Mouse (Mus musculus): ENCODE measurements around the gene 1700093K21Rik. TPM values are rescaled to one million over a fixed set of nuclear protein-coding genes. Genes with fewer than 3 reads are reported as not detected.
"Not testable (repeated sequence)": the region's sequence is repeated elsewhere in the genome, so short reads cannot be mapped to it uniquely, and the experiment has no call there.

The 1700093K21Rik gene
- not detected in 2 replicates for polyA plus RNA-seq (2015; fragmentation: Nextera tagmentation; extraction: Ambion mirVana)

DNA sequence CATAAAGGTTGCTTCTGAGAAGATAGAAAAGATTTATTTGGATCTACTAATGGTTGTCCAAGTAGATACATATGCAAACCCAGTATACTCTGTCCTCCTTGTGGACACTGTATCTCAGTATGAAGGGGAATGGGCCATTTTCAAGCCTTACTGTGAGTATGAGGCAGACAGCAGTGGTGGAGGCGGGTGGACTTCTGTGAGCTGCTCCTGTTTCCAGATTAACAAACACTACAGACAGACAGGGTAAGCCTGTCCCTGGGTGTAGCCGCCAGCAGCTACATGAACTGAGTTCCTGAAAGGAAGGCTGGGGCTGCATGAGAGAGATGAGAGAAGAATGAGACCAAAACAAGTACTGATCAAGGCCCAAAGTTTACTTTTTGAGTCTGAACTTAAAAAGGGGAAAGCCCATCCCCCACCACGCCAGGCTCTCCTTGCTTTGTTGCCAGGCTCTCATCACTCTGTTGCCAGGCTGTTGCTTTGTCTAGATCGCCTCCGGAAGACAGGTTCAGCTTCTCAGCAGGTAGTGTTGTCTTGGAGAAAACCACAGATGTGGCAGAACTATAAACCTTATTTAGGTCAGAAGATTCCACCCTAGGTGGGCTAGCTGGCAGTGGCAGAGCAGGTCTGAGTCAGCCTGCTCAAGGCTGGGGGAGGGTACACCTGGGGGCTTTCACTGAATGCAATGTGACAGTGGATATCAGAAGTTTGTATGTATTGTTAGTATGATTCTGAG lies at the start of gene 1700093K21Rik:
Gene 1700093K21Rik, minus strand, starts transcription at position 683 of the 733 bp plus-strand sequence.
- Histone ChIP-seq H3K4me3 (ENCODE audit: low read length) (no peak within 1 kb of the TSS), H3K9me3 (ENCODE audit: control insufficient read depth, low read length) (no peaks in the 10 kb centered on the region), H3K27me3 (ENCODE audit: control insufficient read depth, insufficient read depth, low read depth, low read length) (no peaks in the 10 kb centered on the region), H3K9ac (ENCODE audit: low read length) (no peak within 1 kb of the TSS), H3K4me2 (ENCODE audit: low read depth, low read length) (no peak within 1 kb of the TSS), H3K36me3 (ENCODE audit: control insufficient read depth, insufficient read depth, low read length) (no peaks in the 10 kb centered on the region), H3K27ac (ENCODE audit: low read length) (no peak within 1 kb of the TSS), H3K4me1 (replicated peaks; ENCODE audit: control insufficient read depth, insufficient read depth, low read length) (no peaks in the 10 kb centered on the region)
- no peak for ATAC-seq (ENCODE audit: low read depth)
- 31% methylated on average over 5 of the region's 5 CpGs for WGBS

- Histone ChIP-seq H3K36me3 (ENCODE audit: control insufficient read depth, insufficient read depth, low read length) (peaks cover 2% of the 10 kb centered on the region; the same call in 1 of the 2 replicates), H3K4me2 (ENCODE audit: low read depth, low read length) (no peak overlapping the region), H3K4me1 (replicated peaks; ENCODE audit: control insufficient read depth, insufficient read depth, low read length) (no peaks in the 10 kb centered on the region), H3K4me3 (ENCODE audit: low read length) (no peak overlapping the region), H3K27ac (ENCODE audit: low read length) (no peak overlapping the region), H3K9me3 (ENCODE audit: control insufficient read depth, low read length) (no peaks in the 10 kb centered on the region), H3K9ac (ENCODE audit: low read length) (no peak overlapping the region), H3K27me3 (ENCODE audit: control insufficient read depth, insufficient read depth, low read depth, low read length) (no peaks in the 10 kb centered on the region)
- WGBS, result 90% methylated on average over 7 of the region's 7 CpGs
- ATAC-seq (ENCODE audit: low read depth), result no peak
These were observed 49.2 kb upstream of the 1700093K21Rik start for GRCm38 (mm10) chr11:23570130-23570529.

DNA sequence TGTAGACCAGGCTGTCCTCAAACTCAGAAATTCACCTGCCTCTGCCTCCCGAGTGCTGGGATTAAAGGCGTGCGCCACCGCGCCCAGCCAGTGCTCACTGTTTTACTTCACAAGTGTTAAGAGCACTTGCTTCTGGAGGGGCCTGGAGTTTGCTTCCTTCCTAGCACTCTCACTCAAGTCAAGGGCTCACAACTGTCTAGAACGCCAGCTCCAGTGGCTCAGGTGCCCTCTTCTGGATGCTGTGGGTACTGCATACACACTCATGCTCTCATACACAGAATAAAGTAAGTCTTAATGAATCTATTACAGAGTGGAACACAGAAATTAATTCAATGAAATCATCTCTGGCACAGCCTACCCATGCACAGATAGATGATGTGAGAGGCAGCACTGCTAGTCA lies 44.8 kb upstream of the 1700093K21Rik start:
- Histone ChIP-seq H3K9me3 (ENCODE audit: control insufficient read depth, low read length) (no peaks in the 10 kb centered on the region), H3K4me3 (ENCODE audit: low read length) (no peak overlapping the region), H3K9ac (ENCODE audit: low read length) (no peak overlapping the region), H3K4me1 (replicated peaks; ENCODE audit: control insufficient read depth, insufficient read depth, low read length) (no peaks in the 10 kb centered on the region), H3K36me3 (ENCODE audit: control insufficient read depth, insufficient read depth, low read length) (no peaks in the 10 kb centered on the region; the same call in 1 of the 2 replicates), H3K27ac (ENCODE audit: low read length) (no peak overlapping the region), H3K27me3 (ENCODE audit: control insufficient read depth, insufficient read depth, low read depth, low read length) (no peaks in the 10 kb centered on the region), H3K4me2 (ENCODE audit: low read depth, low read length) (no peak overlapping the region)
- ATAC-seq (ENCODE audit: low read depth), result peak; percentile 82
- 46% methylated on average over 6 of the region's 6 CpGs for WGBS

GRCm38 (mm10) chr11:23557039-23557630 lies 36.2 kb upstream of the 1700093K21Rik start:
- H3K27me3 ChIP-seq (ENCODE audit: control insufficient read depth, insufficient read depth, low read depth, low read length), result no peaks in the 10 kb centered on the region
- WGBS, result 60% methylated on average over 6 of the region's 6 CpGs
- no peak overlapping the region for H3K4me3 ChIP-seq (ENCODE audit: low read length)
- H3K27ac ChIP-seq (ENCODE audit: low read length), result no peak overlapping the region
- no peak overlapping the region for H3K4me2 ChIP-seq (ENCODE audit: low read depth, low read length)
- no peaks in the 10 kb centered on the region for H3K9me3 ChIP-seq (ENCODE audit: control insufficient read depth, low read length)
- ATAC-seq (ENCODE audit: low read depth), result no peak
- no peaks in the 10 kb centered on the region for H3K36me3 ChIP-seq (ENCODE audit: control insufficient read depth, insufficient read depth, low read length)
- H3K4me1 ChIP-seq (replicated peaks; ENCODE audit: control insufficient read depth, insufficient read depth, low read length), result no peaks in the 10 kb centered on the region
- H3K9ac ChIP-seq (ENCODE audit: low read length), result no peak overlapping the region

DNA sequence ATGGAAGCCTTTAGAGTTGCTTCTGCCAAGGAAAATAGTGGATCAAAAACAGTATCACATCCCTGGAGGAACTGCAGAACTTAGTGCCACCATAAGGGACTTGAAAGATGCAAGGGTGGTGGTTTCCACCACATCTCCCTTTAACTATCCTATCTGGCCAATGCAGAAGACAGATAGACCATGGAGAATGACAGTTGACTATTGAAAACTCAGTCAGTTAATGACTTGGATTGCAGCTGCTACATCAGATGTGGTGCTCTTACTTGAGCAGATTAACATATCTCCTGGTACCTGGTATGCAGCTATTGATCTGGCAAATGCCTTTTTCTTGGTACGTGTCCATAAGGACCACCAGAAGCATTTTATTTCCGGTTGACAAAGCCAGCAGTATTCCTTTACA lies 16.5 kb upstream of the 1700093K21Rik start:
- WGBS, result 74% methylated on average over 2 of the region's 2 CpGs

DNA sequence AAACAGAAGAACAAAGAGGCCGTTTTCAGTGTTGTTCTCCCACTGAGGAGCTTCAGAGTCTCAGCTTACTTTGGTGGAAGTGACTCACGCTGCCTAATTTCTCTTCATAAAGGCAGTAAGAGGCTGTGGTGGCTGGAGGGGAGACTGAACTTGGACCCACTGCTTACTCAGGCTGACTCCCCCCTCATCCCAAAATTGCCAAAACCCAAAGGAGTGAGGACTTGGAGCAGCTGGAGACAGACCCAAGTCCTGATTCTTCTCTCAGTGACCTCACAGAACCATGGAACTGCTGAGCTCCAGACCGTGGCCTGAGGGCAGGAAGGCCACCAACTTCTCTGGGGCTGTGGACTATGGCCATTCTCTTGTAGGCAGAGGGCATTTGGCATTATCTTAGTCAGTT lies 2.0 kb downstream of the 1700093K21Rik start:
- Histone ChIP-seq H3K27ac (ENCODE audit: low read length) (no peak overlapping the region), H3K9me3 (ENCODE audit: control insufficient read depth, low read length) (no peaks in the 10 kb centered on the region), H3K4me1 (replicated peaks; ENCODE audit: control insufficient read depth, insufficient read depth, low read length) (no peaks in the 10 kb centered on the region), H3K9ac (ENCODE audit: low read length) (no peak overlapping the region), H3K4me2 (ENCODE audit: low read depth, low read length) (no peak overlapping the region), H3K27me3 (ENCODE audit: control insufficient read depth, insufficient read depth, low read depth, low read length) (no peaks in the 10 kb centered on the region), H3K4me3 (ENCODE audit: low read length) (no peak overlapping the region), H3K36me3 (ENCODE audit: control insufficient read depth, insufficient read depth, low read length) (no peaks in the 10 kb centered on the region)
- 76% methylated on average over 3 of the region's 3 CpGs for WGBS
- no peak for ATAC-seq (ENCODE audit: low read depth)

More for the DNA sequence above, 16.5 kb upstream of the 1700093K21Rik start:
- Histone ChIP-seq H3K4me1 (replicated peaks; ENCODE audit: control insufficient read depth, insufficient read depth, low read length) (no peaks in the 10 kb centered on the region), H3K27ac (ENCODE audit: low read length) (no peak overlapping the region), H3K9me3 (ENCODE audit: control insufficient read depth, low read length) (no peaks in the 10 kb centered on the region), H3K9ac (ENCODE audit: low read length) (no peak overlapping the region), H3K36me3 (ENCODE audit: control insufficient read depth, insufficient read depth, low read length) (no peaks in the 10 kb centered on the region), H3K4me3 (ENCODE audit: low read length) (no peak overlapping the region), H3K4me2 (ENCODE audit: low read depth, low read length) (no peak overlapping the region), H3K27me3 (ENCODE audit: control insufficient read depth, insufficient read depth, low read depth, low read length) (no peaks in the 10 kb centered on the region)
- no peak for ATAC-seq (ENCODE audit: low read depth)

- WGBS, result 70% methylated on average over 2 of the region's 2 CpGs
These were observed 5.6 kb downstream of the 1700093K21Rik start for GRCm38 (mm10) chr11:23515315-23515714.

DNA sequence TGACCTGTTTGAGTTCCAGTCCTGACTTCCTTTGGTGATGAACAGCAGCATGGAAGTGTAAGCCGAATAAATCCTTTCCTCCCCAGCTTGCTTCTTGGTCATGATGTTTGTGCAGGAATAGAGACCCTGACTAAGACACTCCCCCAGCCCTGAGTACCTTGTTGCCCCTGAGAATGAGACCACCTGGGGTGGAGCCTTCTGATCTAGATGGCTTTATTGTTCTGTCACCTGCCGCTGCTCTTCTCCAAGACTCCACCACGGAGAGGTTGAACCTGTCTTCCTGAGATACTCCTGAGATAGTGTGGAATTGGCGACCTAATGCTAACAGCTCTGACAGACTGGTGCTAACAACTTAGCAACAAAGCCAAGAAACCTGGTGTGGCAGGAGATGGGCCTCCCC lies 6.2 kb downstream of the 1700093K21Rik start:
- 50% methylated on average over 4 of the region's 4 CpGs for WGBS
- H3K36me3 ChIP-seq (ENCODE audit: control insufficient read depth, insufficient read depth, low read length); ATAC-seq (ENCODE audit: low read depth); H3K4me3 ChIP-seq (ENCODE audit: low read length); H3K9ac ChIP-seq (ENCODE audit: low read length); H3K4me2 ChIP-seq (ENCODE audit: low read depth, low read length); H3K27ac ChIP-seq (ENCODE audit: low read length); H3K9me3 ChIP-seq (ENCODE audit: control insufficient read depth, low read length); H3K27me3 ChIP-seq (ENCODE audit: control insufficient read depth, insufficient read depth, low read depth, low read length); H3K4me1 ChIP-seq (replicated peaks; ENCODE audit: control insufficient read depth, insufficient read depth, low read length): not testable (repeated sequence)

More at GRCm38 (mm10) chr11:23515315-23515714, 5.6 kb downstream of the 1700093K21Rik start:
- Histone ChIP-seq H3K4me1 (replicated peaks; ENCODE audit: control insufficient read depth, insufficient read depth, low read length) (no peaks in the 10 kb centered on the region), H3K9ac (ENCODE audit: low read length) (no peak overlapping the region), H3K36me3 (ENCODE audit: control insufficient read depth, insufficient read depth, low read length) (no peaks in the 10 kb centered on the region), H3K9me3 (ENCODE audit: control insufficient read depth, low read length) (no peaks in the 10 kb centered on the region), H3K4me3 (ENCODE audit: low read length) (no peak overlapping the region), H3K27ac (ENCODE audit: low read length) (no peak overlapping the region), H3K4me2 (ENCODE audit: low read depth, low read length) (no peak overlapping the region), H3K27me3 (ENCODE audit: control insufficient read depth, insufficient read depth, low read depth, low read length) (no peaks in the 10 kb centered on the region)
- no peak for ATAC-seq (ENCODE audit: low read depth)

GRCm38 (mm10) chr11:23504801-23505200 lies 16.2 kb downstream of the 1700093K21Rik start:
- H3K9me3 ChIP-seq (ENCODE audit: control insufficient read depth, low read length); H3K27ac ChIP-seq (ENCODE audit: low read length); H3K4me2 ChIP-seq (ENCODE audit: low read depth, low read length); H3K4me3 ChIP-seq (ENCODE audit: low read length); ATAC-seq (ENCODE audit: low read depth); H3K9ac ChIP-seq (ENCODE audit: low read length); H3K4me1 ChIP-seq (replicated peaks; ENCODE audit: control insufficient read depth, insufficient read depth, low read length); H3K27me3 ChIP-seq (ENCODE audit: control insufficient read depth, insufficient read depth, low read depth, low read length); H3K36me3 ChIP-seq (ENCODE audit: control insufficient read depth, insufficient read depth, low read length): not testable (repeated sequence)
- 67% methylated on average over 5 of the region's 5 CpGs for WGBS
